Mouse (Mus musculus): Measurements from ENCODE around the gene 2010111I01Rik.
"Not testable (repeated sequence)": the region's sequence is repeated elsewhere in the genome, so short reads cannot be mapped to it uniquely, and the experiment has no call there.

2010111I01Rik gene

GRCm38 (mm10) chr13:62955997-62956396 is 8.7 kb upstream of the 2010111I01Rik start:
- DNase-seq (ENCODE audit: low spot score in 2 of 2), result no peak

DNA sequence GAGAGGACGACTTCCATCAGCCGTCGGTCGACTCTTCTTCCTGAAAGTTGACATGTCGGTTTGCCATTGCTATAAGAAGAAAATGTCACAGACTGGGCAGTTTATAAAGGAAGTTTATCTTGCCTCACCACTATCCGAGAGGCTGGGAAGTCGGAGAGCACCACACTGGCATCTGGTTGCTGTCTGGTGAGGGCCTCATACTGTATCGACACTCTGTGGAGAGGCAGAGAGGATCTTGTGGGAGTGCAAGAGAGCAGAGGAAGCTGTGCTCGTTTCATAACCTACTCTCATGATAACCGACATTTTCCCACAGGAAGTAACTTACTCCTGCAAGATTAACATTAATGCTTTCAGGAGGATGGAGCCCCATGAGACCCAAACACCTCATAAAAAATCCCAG is 7.9 kb upstream of the 2010111I01Rik start:
- DNase-seq (ENCODE audit: low spot score in 2 of 2), result no peak

- no peak for DNase-seq (ENCODE audit: low spot score in 2 of 2)
Observed at GRCm38 (mm10) chr13:62963358-62963757, 1.3 kb upstream of the 2010111I01Rik start.

- DNase-seq (ENCODE audit: low spot score in 2 of 2), result no peak
Observed at GRCm38 (mm10) chr13:62968223-62968622, 3.5 kb downstream of the 2010111I01Rik start.

DNA sequence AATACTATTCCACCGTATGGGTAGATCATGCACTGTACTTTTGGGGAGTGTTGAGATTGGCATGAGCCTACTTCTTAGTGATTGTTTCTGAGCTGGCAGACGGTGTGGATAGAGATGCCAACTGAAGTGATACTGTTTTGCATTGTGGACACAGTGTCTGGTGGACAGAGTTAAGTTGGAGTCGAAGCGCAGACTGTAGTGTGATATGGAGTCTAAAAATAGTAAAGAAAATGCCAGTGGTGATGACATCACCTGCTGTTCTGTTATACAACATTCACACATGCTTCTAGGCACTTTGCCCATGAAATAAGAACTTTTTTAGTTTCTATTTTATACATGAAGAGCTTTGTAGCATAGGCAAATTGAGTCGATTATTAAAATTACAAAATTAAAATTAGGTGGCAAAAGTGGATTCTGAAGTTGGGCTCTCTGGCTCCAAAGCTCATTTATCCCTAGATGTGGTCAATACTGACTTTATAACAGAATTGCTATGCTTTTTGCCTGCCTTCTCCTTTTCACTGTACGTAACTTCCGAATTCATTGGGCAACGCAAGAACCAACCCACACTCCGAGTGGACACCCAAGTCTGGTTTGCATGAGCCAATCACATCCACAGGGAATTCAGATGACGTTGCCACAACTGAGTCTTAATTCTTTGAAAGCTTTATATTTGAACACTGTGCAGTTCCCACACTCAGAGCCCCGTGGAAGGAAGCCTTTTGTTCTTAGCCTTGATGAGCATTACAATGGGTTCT is 6.0 kb downstream of the 2010111I01Rik start:
- no peak for DNase-seq (ENCODE audit: low spot score in 2 of 2)

DNA sequence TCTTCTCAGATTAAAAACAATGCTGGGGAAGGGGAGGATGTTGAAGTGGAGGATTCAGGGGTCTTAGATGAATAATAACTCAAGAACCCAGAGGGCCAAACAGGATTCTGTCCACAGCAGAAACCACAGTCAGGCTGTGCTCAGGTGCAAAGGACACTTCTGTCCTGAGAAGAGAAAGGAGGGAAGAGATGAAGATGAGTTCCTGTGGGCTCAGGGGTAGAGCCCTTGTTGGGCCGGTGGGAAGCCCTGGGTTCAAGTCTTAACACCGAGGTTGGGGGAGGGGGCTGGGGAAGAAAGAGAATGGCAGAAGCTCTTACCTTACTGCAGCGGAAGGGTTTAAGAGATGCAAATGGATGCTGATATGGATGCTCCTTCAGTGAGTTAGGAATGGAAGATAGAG is 7.7 kb downstream of the 2010111I01Rik start:
- no peak for DNase-seq (ENCODE audit: low spot score in 2 of 2)

GRCm38 (mm10) chr13:62973111-62973510 is 8.4 kb downstream of the 2010111I01Rik start:
- DNase-seq (ENCODE audit: low spot score in 2 of 2), result no peak

- no peak for DNase-seq (ENCODE audit: low spot score in 2 of 2)
Observed at GRCm38 (mm10) chr13:62978104-62978503, 13.4 kb downstream of the 2010111I01Rik start.

DNA sequence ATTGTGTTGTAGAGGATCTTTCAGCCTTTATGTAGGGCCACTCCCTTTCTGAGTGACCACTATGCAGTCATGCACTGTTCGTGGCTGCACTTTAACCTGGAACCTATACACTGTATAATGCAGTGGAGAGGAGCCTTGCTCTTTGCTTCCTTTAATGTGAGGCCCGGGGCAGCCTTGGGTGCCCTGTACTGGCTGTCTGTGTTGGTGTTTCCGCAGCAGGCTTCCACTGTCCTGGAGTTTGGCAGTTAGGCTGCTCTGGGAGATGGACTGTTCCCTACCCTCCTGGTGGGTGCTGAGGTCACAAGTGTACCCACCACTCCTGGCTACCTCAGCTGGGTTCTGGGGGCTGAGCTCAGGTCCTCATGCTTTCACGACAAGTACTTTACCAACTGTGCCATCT is 14.1 kb downstream of the 2010111I01Rik start:
- no peak for DNase-seq (ENCODE audit: low spot score in 2 of 2)

GRCm38 (mm10) chr13:62979215-62979614 is 14.5 kb downstream of the 2010111I01Rik start:
- no peak for DNase-seq (ENCODE audit: low spot score in 2 of 2)

GRCm38 (mm10) chr13:62980131-62980530 is 15.4 kb downstream of the 2010111I01Rik start:
- peak in 1 of 2 experiments; percentile 37 for DNase-seq (ENCODE audit: low spot score in 2 of 2)

DNA sequence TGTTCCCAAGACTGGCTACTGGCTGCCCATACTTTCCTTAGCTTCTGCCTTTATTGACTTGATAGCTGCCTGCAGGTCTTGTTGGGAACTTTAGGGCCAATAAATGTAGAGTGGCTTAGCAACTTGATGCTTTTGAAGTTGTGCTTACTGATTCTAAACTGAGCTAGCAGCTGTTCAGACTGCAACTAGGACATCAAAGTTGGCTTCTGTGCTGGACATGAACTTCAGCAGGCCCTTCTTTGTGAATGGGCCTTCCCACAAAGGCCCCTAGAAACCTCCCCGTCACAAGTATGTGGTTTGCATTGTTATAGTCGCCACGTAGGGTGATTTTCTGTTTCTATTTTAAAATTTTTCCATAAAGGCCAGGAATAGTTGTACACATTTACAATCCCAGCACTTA is 19.8 kb downstream of the 2010111I01Rik start:
- DNase-seq (ENCODE audit: low spot score in 2 of 2), result no peak

- no peak for DNase-seq (ENCODE audit: low spot score in 2 of 2)
Observed at GRCm38 (mm10) chr13:62989891-62990490, 25.3 kb downstream of the 2010111I01Rik start.

DNA sequence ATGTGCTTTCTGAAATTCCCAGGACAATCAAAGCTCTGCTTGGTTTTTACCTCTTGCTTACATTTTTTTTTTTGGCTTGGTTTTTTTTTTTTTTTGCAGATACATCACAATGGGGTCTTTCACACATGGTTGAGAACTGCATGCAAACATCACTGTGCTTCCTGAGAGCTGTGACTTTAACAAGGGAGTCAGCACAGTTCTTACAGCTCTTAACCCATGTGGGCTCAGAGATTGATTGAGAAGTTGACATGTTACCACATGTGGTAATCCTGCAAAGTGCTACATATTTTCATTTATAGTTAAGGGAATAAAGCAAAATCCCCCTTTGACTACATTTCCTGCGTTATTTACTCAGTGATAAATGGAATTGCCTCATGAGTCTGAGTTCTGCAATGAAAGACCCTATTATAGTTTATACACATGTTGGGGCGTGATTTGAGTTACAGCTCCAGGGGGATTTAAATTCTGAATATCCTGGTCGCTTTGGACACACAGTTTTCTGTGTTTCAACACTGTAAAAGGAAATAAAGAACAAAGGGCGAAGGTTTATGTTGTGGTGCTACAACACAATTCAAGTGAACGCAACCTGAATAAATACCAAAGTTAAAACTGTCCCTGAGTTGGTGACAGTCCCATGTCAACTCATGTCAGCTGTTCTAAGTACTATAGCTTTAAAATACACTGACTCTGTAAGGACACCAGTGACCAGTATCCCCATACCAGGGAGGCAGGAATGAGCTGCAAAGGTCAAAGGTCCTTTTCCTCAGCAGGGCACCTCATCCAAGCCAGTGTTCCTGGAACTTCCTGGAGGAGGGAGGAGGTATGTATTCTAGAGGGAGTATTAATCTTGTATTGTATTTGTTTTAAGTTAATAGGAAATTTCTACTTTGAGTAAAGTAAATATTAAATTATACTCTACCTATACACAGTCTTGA is 29.1 kb downstream of the 2010111I01Rik start:
- no peak for DNase-seq (ENCODE audit: low spot score in 2 of 2)

DNA sequence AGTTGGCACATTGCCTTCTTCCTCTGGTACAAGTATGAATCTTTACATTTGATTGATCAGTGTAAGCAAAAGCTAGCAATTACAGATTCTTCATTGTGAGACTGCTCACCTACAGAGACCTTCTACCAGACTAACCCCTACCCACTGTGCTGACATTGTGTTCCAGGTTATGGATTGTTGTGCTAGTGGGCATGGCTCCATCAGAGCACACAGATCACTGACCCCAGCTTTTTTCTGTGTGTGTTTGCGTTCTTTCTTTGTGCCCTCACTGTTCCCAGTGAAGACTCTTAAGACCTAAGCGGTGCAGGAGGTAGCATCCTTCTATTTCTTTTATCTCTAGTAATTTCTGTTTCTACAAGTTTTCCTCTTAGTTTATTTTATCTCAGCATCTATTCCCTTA is 32.1 kb downstream of the 2010111I01Rik start:
- no peak for DNase-seq (ENCODE audit: low spot score in 2 of 2)

DNA sequence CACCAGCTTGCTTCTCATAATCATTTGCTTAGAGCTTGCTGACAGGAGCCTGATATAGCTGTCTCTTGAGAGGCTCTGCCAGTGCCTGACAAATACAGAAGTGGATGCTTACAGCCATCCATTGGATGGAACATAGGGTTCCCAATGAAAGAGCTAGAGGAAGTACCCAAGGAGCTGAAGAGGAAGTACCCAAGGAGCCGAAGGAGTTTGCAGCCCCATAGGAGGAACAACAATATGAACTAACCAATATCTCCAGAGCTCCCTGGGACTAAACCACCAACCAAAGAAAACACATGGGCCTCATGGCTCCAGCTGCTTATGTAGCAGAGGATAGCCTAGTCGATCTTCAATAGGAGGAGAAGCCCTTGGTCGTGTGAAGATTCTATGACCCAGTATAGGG is 42.8 kb downstream of the 2010111I01Rik start:
- DNase-seq (ENCODE audit: low spot score in 2 of 2), result not testable (repeated sequence)

DNA sequence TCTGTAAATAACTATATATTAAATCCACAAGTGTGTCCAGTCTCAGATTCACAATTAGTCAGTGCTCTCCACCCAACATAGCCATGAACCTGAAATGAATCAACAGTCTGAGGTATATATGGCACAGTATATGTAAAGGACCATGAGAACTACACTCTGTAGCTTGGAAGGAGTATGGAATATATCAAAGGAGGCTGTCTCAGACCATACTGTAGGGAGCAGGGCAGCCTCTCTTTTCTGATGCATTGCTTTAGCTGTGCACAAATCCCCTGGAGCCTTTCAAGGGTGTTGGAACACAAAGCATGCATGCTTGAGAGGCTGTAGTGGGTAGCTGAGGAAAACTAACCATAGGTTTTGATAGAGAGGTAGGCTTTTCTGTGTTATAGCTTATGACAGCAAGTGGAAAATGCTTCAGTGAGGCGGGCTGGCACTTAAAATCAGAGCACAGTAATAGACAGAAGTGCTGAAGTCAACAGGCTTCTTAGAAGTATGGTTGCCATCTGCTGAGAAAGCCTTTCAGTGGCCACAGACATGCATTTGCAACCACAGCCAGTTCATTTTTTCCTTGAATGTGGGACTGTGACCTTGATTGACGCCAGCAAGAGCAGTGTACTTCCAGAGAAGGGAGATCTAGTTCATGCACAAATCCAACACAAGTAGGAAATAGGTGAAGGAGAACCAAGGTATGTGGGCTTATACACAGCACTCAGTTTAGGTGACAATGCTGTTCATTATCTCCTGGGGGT is 45.8 kb downstream of the 2010111I01Rik start:
- no peak for DNase-seq (ENCODE audit: low spot score in 2 of 2)

DNA sequence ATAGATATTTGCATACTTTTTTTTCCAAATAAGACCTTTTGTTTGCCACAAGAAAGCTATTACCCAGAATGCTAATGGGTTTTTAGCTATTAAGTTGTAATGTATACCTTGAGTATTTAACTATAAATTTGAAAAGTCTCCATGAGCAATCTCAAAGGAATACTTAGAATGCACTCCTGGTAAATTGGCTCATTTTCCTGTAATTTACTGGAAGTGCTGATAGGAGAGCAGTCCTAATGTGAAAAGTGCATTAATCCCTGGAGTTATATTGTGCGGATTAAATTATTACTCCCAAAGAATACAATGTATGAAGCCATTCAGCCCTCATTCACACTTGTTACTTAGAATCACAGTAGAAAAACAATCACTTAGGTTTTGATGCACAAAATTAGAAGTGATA is 49.7 kb downstream of the 2010111I01Rik start:
- DNase-seq (ENCODE audit: low spot score in 2 of 2), result no peak

- no peak for DNase-seq (ENCODE audit: low spot score in 2 of 2)
Observed at GRCm38 (mm10) chr13:63015362-63015761, 50.7 kb downstream of the 2010111I01Rik start.

- peak; percentile 52 to 61 for DNase-seq (ENCODE audit: low spot score in 2 of 2)
Observed at GRCm38 (mm10) chr13:63016056-63016455, 51.4 kb downstream of the 2010111I01Rik start.

Data from right cerebral cortex, postnatal 10 days (tissue).